Mouse (Mus musculus): Measurements from ENCODE around the gene Pds5a. TPM values are rescaled to one million over a fixed set of nuclear protein-coding genes. Genes with fewer than 3 reads are reported as not detected.
A peak's percentile ranks its signal among the peaks of the same experiment; 100 is the strongest.
"Not testable (repeated sequence)": the region's sequence is repeated elsewhere in the genome, so short reads cannot be mapped to it uniquely, and the experiment has no call there.

Pds5a gene
- 10 to 100 TPM; 78.2 to 85.2 TPM for total RNA-seq (2021)
- long read RNA-seq, full-length matches to known transcripts, result 4 of 10 reads
- long read RNA-seq, partial matches to known transcripts, result 2 of 10 reads
- long read RNA-seq, other reads (novel, unspliced or antisense), result 4 of 10 reads

DNA sequence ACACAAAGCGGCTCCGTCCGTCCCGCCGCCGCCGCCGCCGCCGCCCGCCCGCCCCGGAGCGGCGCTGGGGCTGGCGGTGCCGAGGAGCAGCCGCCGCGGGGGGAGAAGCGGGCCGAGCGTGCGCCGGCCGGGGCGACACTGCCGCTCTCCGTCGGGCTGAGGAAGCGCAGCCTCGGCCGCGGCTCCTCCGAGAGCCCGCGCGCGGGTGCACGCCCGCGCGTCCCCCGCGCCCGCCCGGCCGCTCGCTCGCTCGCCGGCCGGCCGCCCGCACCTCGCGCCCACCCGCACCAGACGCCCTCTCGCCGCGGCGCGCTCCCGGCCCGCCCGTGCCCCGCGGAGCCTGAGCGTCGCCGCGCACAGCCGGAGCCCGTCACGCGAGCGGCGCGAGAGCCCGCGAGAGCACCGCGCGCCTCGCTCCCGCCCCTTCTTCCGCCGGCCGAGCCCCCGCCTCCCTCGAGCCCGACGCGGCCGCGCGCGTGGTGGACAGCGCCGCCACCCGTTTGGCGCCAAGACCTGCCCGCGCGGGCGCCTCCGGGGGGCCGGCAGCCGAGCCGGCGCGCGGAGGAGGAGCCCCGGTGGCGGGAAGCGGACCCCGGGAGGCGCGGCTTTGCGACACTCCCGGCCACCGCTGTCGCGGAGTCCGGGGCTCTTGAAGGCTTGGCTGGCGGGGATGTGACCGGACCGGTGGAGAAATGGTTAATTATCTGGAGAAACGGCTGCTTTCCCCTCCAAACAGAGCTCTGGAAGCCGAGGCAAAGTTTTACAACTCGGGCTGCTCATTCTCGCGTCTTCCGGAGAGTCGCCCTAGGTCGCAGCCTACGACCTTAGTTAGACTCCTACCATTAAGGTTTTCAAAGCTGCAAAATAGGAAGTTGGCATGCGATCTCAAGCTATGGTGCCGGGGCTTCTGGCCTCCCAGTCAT, at the start of gene Pds5a:
Gene Pds5a, minus strand, starts transcription at position 438 of the 923 bp plus-strand sequence.
- peak; percentile 82 to 89 for DNase-seq (ENCODE audit: low spot score in 2 of 2)

DNA sequence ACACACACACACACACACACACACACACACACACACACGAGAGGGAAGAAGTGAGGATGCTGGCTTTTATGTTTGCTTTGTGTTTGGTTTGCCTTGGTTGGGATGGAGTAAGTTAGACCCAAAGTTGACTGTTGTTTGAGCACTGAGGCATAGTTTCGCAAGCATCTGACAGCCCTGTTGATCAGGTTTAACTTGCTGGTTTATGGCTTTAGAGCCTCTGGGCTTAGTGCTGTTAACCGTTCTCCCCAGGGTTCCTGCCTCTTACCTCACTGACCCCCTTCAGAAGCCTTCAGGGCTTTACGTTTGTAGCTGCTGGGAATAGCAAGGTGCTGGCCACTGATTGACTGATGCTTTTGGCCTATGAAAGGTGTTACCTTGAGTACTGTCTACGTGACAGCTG, 48.8 kb upstream of the Pds5a start:
- DNase-seq (ENCODE audit: low spot score in 2 of 2), result no peak

DNA sequence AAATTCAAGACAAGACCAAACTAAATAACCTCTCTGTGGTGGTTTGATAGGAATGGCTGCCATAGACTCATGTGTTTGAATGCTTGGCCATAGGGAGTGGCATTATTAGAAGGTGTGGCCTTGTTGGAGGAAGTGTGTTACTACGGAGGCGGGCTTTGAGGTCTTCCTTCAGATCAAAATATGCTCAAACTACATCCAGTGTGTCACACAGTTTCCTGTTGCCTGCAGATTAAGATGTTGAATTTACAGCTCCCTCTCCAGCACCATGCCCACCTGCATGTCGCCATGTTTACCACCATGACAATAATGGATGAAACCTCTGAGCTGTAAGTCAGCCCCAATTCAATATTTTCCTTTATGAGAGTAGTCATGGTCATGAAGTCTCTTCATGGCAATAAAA, 41.3 kb upstream of the Pds5a start:
- no peak for DNase-seq (ENCODE audit: low spot score in 2 of 2)

DNA sequence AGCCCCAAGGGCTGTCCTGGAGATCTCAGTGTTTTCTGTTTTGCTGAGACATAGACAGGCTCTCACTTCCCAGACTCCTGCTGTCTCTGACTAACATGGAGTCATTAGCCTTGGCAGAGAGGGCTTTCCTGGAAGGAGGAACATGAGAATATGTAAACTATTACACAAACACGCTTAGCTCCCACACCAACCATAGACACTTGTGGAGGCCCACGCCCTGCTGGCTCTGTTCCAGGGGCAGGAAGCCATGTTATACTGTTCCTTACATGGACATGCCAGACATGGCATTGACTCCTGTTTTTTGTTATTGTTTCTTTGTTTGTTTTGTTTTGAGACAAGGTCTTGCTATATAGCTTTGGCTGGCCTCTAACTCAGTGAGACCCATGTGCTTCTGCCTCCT, 37.5 kb upstream of the Pds5a start:
- no peak for DNase-seq (ENCODE audit: low spot score in 2 of 2)

DNA sequence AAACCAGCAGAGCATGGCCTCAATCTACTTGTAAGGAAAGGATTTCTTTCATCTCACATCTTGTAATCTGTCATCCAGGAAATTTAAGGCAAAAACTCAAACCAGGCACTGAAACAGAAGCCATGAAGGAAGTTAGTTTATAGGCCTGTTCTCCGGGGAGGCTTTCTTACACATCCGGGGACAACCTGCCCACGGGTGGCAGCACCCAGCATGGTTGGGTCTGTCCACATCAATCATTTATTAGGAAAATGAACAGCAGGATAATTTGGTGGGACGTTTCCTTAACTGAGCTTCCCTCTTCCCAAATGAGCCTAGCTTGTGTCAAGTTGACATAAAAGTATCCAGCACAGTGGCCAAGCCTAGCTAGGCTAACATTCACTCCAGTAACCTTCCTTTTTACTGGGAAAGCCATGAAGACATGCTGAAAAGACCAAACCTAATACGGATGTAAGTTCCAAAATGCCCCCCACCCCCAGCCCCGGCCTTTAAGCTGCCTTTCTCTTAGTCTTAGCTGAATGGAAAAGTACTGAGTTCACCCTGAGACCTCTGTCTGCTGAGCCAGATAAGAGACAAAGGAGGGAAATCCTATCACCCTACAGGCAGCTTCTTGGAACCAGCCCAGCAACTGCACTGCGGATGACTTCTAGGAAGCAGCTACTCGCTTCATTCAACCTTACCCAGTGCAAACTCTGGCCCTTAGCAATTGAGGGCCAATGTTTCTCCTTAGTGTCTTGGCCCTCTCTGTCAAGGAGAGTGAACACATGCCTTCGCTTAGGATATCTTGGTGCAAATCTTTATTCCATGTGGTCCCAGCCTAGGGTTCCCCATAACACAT, 33.3 kb upstream of the Pds5a start:
- no peak for DNase-seq (ENCODE audit: low spot score in 2 of 2)

DNA sequence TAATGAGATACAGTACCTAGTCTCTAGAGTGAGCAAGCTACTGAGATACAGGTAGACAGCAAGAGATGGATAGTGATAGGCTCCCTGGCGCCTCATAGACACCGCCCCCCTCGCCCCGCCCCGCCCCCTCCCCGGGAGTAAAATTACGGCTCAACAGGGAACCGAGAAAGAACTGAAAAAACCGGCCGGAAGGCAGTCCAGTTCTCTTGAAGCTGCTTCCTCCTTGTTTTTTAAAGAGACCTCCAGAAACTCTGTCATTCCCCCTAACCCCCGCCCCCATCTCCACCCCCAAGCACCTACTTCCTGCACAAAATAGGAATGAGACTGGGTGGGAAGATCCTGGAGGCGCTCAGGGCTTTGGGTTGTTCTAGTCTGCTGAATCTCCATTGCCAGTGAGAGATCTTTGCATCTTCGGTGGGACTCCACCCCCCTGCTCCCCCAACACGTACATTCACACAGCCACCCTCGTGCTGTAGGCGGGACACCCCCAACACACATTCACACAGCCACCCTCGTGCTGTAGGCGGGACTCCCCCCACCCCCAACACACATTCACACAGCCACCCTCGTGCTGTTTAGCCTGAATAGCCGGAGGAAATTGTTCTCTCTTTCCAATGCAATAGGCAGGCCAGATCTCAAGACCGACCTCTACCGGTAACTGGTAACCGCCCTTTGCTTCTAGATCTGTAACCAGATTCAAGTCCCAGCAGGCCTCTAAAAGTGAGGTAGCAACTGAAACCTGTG, 26.4 kb upstream of the Pds5a start:
- peak; percentile 36 to 53 for DNase-seq (ENCODE audit: low spot score in 2 of 2)

DNA sequence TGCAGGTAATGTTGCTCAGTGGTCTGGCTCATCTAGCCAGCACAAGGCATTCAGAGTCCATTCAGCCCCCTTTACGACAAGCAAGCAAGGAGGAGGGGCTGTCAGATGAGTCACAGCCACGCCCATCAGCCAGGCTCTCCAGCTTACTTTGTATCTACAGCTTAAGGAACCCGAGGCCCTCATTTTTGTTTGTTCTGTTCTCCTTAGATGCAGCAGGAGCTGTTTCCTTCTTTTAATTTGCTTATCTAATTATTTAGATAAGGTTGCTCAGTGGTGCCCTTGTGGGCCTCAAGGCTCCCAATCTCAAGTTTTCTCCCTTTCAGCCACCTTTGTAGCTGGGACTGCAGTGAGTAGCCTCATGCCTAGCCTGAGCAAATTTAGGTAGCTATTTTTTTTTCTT, 20.3 kb upstream of the Pds5a start:
- DNase-seq (ENCODE audit: low spot score in 2 of 2), result no peak

DNA sequence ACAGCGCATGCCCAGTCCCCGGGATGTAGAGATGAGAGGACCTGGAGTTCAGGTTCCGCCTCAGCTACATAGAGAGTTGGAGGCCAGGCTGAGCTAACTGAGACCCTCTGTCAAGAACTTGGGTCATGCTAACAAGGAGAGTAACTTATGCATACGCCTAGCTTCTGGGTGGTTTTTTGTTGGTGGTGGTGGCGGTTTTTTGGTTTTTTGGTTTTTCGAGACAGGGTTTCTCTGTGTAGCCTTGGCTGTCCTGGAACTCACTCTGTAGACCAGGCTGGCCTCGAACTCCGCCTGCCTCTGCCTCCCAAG, 19.8 kb upstream of the Pds5a start:
- not testable (repeated sequence) for DNase-seq (ENCODE audit: low spot score in 2 of 2)

DNA sequence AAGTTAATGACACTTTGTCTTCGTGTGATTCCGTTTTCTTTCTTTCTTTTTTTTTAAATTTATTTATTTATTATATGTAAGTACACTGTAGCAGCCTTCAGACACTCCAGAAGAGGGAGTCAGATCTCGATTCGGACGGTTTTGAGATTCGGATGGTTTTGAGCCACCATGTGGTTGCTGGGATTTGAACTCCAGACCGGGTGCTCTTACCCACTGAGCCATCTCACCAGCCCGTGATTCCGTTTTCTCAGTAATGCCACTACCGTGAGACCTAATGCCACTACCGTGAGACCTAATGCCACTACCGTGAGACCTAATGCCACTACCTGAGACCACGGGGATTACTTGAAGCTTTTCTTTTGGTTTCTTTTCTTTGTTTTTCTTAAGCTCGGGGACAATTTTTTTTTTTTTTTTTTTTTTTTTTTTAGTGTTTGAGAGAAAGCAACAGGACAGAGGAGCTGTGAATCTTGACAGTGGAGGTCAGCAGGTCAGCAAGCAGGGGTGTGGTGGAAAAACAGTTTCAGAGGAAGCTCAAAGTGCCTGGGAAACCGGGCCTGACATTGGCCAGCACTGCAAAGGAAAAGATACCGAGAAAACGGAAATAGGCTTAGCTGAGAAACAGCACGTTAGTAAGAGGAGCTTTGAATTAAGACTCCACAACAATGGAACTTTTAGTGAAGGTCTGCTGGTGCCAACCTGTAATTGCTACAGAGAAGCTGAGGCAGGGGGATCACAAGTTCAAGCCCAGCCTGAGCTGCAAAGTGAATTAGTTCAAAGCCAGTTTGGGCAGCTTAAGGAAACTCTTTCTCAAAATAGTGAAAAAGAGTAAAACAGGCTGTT, 19.2 kb upstream of the Pds5a start:
- DNase-seq (ENCODE audit: low spot score in 2 of 2), result no peak

DNA sequence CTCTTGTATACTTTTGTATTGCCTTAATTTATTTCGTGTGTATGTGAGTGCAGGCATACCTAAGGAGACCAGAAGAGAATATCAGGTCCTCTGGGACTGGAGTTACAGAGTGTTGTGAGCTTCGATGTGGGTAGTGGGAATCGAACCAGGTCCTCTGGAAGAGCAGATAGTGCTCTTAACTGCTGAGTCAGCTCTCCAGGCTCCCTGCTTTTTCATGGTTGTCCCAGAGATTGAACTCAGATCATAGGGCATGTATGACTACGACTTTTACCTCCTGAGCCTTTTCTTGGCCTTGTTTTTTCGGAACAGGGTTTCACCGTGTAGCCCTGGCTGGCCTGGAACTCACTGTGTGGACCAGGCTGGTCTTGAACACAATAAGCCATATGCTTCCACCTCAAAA, 17.0 kb upstream of the Pds5a start:
- no peak for DNase-seq (ENCODE audit: low spot score in 2 of 2)

DNA sequence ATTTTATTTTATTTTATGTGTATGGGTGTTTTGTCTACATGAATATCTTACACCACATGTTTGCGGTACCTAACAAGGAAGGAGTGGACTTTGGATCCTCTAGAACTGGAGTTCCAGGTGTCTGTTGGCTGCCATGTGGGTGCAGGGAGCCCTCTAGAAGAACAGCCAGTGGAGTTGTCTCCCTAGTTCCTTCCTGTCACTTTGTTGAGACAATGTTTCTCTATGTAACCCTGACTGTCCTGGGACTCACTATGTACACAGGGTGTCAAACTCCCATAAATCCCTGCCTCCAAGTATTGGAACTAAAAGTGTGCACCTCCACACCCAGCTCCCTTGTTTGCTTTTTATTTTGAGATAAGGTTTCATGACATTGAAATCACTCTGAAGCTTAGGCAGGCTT, 13.4 kb upstream of the Pds5a start:
- DNase-seq (ENCODE audit: low spot score in 2 of 2), result no peak

DNA sequence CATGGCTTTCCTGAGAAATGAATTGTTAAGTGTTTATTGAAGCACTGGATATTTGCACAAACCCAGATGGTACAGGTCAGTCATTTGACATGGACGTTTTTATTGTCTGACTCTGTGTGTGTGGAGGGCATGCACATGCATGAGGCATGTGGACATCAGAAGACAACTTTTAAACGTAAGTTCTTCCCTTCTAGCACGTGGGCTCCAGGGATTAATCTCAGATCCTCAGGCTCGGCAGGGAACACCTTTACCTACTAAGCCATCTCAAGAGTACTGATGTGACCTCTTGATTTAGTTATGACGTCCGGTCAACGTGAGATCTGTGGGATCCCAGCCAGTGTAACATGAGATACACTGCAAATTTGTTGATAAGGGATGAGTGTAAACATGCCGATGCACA, 12.2 kb upstream of the Pds5a start:
- DNase-seq (ENCODE audit: low spot score in 2 of 2), result no peak

DNA sequence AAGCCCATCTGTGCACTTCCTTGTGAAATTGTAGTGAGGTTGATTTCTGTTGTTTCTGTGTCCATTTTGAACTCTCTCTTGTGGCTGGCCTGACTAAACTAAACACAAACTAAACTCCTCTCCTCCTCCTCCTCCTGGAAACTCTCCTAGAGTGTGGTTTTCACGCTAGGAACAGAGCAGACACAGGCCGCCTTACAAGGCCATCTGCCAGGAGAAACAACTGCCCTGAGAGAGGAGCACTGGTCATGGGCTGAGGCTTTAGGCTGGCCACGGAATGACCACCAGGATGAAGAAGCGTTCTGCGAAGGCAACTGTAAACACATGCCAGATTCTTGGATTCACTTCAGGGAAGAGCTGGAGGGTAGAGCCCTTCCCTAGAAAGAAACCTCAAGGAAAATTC, 8.9 kb upstream of the Pds5a start:
- no peak for DNase-seq (ENCODE audit: low spot score in 2 of 2)

DNA sequence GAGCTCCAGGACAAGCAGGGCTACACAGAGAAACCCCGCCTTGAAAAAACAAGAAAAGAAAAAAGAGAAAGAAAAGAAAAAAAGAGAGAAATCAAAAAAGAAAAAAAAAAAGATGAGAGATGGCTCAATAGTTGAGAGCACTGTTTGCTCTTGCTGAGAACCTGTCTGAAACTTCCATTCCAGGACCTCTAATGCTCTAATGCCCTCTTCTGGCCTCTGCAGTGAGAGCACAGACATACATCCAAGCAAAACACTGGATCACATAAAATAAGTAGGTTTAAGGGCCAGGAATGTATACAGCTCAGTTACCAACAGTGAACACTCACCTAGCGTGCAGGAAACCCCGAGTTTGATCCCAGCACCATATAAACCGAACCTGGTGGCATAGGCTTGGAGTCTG, 8.1 kb upstream of the Pds5a start:
- DNase-seq (ENCODE audit: low spot score in 2 of 2), result no peak

DNA sequence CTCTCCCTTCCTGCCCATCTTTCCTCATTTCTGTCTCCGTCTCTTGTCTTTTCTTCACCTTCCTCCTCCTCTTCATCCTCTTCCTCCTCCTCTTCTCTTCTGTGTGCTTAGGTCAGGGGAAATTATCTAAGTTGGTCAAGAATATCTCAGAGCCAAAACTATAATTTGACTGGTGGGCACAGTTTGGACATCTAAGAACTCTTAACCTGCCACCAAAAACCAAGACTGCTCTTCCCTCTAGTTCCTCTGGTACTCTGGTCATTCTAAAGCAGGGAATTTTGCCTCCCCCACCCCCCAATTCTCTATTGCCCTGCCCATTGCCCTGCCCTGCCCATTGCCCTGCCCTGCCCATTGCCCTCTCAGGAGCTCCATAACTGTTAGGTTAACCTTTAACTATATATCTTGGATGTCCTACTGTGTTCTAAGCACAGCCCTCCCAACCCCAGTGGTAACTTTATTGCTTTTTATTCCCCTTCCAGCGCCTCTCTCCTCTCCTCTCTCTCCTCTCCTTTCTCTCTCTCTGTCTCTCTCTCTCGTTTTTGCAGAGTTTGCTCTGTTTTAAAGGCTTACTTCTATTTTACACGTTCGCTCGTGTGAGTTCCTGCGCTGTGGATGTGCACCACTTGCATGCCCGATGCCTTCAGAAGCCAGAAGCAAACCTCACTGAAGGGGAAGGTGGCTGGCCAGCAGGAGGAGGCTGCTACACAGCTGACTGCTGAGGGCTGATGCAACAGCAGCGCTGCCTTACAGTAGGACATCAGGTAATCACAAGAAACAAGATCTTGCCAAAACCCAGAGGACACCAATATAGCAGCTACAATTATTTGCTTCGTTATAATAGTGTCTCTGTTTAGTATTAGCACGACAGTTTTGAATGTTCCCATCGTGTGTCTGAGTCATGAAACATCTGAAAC, 6.9 kb upstream of the Pds5a start:
- DNase-seq (ENCODE audit: low spot score in 2 of 2), result no peak

DNA sequence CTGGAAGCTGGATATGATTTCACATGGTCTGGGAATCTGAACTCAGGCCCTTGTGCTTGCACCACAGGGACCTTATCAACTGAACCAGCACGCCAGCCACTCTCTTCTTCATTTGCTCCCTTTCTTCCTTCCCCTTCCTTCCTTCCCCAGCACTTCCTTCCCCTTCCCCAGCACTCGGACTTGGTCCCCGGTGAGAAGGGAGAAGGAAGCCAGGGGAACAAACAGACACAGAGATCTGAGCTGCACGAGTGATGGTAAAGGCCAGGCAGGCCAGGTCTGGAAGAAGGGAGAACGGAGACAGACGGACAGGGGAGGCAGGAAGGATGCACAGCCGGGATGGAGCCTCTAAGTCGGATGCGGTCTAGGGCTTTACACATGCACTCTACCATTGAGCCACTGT, 5.2 kb upstream of the Pds5a start:
- no peak for DNase-seq (ENCODE audit: low spot score in 2 of 2)

DNA sequence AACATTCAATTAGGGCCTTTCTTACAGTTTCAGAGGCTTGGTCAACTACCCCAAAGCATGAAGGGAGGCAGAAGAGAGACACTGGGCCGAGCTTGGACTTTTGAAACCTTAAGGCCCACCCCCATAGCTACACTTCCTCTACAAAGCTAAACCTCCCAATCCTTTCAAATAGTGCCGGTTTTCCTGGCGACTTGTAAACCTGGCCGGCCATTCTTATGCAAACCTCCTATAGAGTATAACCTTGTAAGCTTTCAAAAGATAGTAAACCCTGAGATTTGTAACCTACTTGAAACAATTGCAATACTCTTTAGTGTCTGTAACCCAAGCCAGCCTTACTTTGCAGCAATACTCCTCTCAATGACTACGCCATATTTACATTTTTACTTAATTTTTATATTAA, 2.0 kb upstream of the Pds5a start:
- DNase-seq (ENCODE audit: low spot score in 2 of 2), result no peak

DNA sequence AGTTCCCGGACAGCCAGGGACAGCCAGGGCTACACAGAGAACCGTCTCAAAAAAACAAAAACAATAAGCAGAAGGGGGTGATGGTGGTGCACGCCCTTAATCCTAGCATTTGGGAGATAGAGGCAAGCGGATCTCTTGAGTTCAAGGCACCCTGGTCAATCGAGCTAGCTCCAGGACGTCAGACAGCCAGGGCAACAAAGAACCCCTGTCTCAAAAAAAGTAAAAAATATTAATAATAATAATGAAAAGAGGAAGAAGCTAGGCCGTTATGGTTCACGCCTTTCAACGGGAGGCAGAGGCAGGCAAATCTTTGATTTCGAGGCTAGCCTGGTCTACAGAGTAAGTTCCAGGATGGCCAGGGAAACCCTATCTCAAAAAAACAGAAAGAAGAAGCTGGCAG, 1.1 kb upstream of the Pds5a start:
- no peak for DNase-seq (ENCODE audit: low spot score in 2 of 2)

DNA sequence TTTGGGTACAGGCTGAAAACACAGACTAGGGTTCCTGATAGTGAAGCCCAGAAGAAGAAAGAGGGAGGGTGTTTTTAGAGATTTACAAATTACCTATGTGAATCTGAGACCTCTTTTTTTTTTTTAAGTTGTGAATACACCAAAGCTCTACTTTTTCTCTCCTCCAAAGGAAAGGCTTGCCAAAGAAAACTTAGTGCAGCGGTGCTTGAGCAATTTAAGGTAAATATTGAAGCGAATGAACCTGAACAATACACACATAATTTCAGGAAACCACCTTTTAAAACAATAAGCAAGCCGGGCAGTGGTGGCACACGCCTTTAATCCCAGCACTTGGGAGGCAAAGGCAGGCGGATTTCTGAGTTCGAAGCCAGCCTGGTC, 675 bp upstream of the Pds5a start:
- DNase-seq (ENCODE audit: low spot score in 2 of 2), result no peak

DNA sequence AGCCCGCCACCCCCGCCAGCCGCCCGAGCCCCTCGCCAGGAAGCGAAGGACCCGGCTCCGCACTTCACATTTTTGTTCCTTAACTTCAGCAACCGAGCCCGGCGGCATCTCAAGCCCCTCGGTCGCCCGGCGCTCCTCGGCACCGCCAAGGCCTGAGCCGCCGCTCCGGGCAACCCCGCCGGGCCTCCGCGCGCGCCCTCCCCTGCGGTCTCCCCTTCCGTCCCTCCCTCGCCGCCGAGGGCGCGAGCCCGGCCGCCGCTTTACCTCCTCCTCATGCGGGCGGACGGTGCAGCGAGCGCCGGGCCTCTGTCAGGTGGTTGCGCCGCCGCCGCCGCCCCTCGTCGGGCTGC, 612 bp downstream of the Pds5a start:
- DNase-seq (ENCODE audit: low spot score in 2 of 2), result no peak

All from layer of hippocampus, postnatal 10 days (tissue).